Mouse (Mus musculus) kidney, adult 9 months (tissue): Measurements from ENCODE around the gene Laptm4a.
"Not testable (repeated sequence)": the region's sequence is repeated elsewhere in the genome, so short reads cannot be mapped to it uniquely, and the experiment has no call there.

ENCODE experiments used
- DNase-seq: peaks from one replicate; pipeline ENCODE4 v3.0.0; 2022

Laptm4a gene

DNA sequence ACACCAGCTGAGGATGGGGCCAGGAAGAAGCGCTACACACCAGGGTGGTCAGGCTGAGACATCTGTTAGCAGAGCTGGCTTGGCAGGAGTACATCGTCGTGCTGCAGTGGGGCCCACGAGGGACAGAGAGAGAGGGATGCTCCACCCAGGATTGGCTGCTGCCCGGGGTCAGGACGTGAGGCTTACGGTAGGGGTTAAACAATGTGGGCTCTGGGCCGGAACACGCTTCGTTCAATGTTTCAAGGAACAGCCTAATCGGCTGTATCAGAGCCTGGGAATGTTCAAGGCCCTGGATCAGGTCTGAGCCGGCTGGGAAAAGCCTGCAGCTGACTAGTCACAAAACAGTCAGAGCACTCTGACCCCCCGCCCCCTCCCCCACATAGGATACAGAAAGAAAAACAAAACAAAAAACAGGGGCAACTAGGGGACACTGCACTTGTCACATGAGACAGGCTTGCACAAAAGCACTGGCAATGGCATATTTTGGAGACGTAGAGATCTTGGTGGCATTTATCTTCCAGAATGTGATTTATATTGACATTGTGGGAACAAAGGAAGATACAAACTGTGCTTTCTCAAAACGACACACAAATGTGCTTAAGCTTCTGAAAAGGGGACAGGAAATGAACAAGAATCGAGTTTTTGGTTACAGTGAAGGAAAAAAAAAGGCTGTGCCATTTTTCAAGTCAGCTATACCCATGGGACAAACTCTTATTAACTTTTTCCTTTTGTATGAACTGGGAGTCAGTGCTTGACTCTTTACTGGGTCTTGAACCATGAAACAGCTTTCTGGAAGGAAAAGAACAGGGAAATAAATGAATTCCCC, 8.4 kb upstream of the Laptm4a start:
- peak; percentile 53 for DNase-seq

DNA sequence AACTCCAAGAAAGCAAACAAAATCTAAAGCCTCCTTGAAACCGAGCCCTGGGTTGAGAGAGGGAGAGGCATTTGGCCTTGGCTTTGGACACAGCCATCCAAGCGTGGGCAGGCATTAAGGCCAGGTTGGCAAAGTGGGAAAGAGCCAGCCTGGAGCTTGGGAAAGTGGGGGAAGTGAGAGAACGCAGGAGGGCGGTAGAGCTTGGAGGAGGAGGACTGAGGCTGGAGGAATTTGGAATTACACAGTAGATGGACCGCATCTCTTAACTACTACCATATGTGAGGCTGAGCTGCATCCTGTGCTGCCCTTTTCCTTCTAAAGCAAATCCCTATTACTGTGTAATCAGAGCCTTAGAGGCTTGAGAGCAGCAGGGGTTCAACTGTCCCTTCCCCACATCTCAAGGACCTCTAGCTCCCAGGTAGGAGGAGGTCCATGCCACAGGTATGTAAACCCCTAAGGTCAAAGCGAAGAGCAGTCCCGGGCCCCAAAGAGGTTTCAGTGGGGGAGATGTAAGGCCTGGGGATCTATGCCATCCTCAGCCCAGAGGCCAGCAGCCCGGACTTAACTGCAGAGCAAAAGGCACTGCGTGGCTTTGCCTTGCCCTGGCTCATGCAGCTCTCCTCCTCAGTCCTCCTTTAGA, 7.6 kb upstream of the Laptm4a start:
- DNase-seq, result no peak

DNA sequence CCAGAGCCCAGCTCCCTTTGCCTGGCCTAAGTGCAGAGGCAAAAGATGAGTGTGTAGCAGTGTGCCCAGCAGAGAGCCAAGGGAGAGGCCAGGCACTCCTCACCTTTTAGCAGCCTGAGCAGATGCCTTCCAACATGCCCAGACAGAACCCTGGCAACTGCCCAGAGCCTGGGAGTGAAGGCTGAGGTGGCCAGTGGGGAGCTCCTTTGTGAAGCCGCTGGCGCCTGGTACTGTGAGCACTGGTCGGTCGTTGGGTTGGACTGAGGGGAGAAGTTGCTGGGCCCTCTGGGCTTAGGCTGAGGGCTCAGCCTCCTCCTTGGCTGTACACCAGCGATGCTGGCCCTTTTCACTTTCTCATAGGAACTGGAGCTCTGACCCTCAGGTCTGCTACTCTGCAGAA, 5.1 kb upstream of the Laptm4a start:
- DNase-seq, result peak; percentile 31

DNA sequence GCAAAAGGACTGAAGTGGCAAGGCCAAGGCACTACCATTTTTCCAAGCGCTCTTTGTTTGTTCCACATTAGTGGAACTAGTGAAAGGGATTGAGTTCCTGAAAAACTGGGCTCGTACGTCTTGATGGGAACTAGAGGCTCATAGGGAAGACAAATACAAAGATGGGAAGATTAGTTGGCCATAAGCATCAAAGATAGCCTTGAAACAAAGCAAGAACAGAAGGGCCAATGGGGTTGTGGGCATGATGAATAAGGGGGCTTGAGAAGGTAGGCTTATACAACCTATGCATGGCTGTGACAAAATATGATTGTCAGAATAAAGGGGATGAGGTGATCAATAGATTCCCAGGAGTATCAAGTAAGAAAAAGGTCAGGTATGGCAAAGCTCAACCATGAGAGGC, 2.2 kb upstream of the Laptm4a start:
- DNase-seq, result no peak

DNA sequence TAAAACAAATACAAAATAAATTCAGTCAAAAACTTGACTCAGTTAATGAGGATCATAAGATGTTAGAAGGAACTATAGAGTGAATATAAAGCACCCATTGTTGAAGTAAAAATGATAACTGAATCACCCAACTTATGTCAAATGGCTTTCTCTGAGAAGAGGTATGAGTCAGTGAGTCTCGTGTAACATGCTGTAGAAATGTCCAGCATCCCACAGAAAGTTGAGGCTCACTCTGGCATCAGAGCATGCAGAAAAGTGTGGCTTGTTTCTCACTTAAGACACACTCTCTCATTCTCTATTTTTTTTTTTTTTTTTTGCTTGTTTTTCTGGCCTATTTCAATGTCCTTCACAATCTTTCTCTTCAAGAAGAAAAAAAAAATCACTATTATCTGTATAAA, 469 bp upstream of the Laptm4a start:
- no peak for DNase-seq

DNA sequence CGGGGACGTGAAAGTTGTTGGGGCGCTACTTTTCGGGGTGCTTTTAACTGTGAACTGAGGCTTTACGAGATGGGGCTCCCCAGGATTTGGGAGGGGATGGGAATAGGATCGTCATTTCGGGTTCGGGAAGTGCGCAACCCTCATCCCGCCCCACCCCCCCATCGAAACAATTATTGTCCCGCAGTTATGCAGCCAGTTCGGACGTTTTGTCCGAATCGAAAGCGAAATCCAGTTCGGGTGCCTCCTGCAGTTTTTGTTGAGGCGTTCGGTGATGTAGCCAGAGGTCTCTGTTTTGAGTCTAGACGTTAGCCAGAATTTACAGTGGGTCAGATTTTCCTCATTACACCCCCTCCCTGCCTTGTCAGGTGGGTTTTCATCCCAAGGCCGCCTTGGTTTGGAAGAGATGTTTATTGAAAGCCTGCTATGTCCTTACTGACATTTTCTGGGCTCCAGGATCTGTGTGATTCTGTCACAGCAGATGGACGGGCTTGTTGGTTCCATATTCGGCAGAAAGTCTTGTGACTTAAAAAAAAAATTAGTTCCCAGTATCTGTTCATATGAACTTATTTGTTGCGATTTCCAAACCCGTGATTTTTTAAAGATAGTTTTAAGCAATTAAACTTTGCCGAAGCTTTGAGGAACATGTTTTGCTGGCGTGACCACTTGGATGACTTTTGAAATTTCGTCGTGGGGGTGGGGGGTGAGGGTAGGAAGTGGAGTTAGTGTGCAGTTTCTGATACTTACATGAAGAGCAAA, 1.1 kb downstream of the Laptm4a start:
- no peak for DNase-seq

DNA sequence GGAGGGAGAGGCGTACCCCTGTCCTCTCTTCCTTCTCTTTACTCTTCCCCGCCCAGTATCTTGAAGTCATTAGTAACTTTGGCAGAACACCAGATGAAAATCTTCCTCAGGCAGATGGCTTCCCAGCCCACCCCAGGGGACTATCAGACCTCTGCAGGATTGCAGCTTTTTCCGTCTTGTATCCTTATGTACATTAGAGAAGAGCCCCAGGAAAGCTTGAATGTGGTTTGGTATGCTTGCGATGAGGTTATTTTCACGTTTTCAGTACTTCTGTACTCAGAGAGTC, 1.6 kb downstream of the Laptm4a start:
- DNase-seq, result peak; percentile 30

DNA sequence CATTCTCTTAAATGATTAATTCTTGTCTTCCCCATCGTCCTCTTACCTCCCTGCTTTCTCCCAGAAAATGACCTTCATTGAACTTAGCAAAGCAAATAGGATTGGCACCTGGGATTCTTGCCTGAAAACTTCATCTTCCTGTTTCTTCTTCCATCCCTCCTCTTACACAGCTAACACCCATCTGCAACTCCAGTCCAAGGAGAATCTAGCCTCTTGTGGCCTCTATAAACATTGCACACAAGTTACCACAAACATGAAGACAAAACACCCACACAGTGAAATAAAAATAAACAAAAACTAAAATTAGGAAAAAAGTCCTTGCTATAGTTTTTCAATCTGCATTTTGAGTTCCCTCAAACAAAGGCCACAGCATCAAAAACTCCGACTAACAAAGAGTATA, 2.1 kb downstream of the Laptm4a start:
- DNase-seq, result no peak

DNA sequence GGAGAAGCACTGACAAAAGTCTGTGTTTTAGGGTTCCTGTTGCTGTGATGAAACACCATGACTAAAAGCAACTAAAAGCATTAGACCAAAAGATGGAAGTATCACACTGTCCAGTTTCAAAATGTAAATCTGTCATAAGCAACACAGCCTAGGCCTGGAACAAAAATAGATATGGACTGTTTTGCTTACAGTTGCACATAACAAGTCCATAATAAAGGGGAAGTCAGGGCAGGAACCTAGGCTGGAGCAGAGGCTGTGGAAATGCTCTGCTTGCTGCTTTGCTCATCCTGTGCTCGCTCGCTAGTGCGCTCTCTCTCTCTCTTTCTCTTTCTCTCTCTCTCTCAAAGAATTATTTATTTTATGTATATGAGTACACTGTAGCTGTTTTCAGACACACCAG, 6.2 kb downstream of the Laptm4a start:
- DNase-seq, result no peak

DNA sequence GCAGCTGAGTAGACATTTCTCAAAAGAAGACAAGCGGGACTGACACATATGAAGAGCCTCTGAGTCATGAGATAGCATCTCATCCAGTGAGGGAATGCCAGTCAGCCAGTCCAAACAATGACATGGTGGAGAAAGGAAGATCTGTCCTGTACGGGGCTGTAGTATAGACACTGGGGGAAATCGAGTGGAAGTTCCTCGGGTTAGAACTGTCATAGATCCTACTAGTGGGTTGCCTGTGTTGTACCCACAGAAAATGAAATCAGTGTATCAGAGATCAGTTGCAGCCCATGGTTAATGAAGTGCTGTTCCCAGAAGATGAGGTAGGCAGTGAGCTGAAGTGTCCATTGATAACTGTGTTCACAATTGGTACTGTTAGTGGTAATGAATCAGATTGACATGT, 7.3 kb downstream of the Laptm4a start:
- no peak for DNase-seq

DNA sequence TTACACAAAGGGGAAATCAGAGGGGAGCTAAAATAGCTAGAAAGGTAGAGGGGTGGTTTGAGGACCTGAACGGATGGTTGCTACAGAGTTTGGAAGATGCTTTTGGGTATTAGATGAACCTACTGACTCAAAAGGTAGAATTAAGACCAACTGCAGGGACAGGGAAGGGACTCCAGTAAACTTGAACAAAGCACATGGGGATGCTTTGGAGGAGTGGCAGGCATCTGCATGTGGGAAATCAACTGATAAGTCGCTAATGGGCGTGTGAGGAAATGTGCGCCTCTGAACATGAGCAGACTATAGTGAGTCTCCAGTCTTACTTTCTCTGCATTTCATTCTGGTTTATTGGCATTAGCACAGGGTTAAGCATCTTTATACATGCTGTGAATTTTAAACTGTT, 9.6 kb downstream of the Laptm4a start:
- DNase-seq, result no peak

DNA sequence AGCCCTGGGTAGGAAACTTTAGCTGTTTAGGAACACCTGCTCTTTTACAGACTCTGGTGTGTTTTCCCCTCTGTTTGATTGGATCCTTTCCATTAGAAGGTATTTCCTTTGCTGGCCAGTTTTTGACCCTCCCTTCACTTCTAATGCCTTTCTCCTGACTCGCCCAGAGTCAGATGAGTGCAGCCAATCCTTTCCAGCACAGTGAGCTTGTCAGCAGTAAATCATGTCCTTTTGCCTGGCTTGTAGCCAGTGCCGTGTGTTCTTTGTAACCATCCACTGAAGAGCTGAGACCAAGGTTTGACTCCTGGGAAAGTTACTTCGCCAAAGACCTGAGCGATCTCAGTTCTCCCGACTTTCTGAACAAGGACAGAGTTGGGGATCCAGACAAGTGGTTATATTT, 13.9 kb downstream of the Laptm4a start:
- DNase-seq, result peak; percentile 91

DNA sequence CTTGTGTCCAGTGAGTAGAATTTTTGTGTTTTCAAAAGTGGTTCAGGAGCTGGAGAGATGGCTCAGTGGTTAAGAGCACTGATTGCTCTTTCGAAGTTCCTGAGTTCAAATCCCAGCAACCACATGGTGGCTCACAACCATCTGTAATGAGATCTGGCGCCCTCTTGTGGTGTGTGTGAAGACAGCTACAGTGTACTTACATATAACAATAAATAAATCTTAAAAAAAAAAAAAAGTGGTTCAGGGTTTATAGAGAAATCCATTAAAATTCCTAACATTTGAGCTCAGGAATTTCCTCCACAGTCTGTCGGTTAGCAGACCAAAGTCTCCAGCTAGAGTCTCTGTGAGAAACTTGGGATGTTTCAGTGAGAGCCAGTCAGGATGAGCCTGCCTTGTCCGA, 14.7 kb downstream of the Laptm4a start:
- DNase-seq, result not testable (repeated sequence)

DNA sequence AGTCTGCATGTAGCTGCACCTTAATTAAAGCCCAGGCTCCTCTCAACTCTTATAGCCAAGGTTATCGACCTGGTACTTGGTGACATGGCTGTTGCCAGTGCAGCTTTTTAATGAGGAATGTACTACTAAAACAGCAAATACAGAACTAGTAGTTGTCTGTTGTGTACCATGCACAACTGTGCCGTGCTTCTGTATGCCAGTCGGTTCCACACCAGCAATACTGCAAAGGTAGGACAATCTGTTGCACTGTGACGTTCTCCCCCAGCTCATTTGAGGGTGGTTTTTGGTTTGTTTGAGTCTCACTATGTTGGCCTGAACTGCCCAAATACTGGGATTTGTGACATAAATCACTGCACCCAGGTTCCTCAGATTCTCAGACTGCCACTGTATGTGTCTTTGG, 18.0 kb downstream of the Laptm4a start:
- DNase-seq, result no peak

DNA sequence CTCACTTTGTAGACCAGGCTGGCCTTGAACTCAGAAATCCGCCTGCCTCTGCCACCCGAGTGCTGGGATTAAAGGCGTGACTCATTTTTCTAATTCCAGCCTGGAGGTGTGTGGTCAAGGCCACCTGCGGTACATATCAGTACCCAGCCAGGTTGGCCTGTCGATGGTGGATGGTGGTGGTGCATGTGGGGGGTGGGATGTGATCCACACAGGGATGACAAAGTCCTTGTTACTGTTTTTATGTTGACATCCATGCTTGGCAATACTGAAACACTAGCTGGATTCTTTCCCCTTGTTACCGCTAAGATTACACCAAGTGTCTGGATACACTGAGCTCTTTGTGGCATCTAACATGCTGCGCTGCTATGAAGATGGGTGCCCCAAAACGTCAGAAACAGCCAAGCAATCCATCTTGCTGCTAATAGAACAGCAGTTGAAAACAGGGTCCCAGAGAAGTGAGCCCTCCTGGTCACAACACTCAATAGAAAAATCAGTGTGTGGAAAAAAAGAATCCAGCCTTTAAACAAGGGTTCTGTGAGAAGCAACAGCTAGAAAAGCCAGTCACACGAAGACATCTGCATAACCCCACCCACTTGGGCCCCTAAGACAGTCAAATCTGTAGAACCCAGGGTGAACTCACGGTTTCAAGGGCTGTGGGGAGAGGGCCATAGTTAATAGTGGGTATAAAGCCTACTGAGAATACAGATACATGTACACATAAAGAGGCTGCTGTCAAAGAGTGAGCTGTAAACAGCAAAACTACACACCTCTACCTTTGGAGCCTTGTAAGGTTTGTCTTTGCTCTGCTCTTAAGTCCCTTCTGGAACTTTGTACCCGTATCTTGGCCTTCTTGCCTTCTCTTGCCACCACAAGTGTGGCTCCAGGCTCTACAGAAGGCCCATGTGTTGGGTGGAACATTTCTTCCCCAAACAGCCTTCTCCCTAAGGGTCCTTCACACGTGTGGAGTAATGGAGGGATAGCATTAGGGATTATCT, 18.8 kb downstream of the Laptm4a start:
- DNase-seq, result no peak

DNA sequence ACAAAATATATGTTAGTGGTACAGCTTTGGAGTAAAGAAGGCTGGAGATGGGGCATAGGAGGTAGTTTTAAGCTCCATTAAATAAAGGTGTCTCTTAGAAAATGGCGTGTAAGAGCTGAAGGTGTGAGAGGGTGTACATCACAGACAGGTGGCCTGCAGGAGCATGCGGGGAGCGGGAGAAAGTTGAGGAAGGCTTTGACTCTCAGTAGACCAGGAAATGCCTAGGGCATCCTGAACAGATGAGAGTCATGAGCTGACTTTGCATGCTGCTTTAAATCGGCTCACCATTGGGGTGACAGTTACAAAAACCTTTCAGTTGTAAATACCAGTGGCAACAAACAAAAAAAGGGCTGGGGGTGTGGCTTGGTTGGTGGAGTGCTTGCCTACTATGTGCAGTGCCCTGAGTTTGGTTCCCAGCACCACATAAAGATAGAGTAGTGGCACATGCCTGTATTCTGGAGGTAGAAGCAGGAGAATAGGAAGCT, 19.7 kb downstream of the Laptm4a start:
- DNase-seq, result no peak

DNA sequence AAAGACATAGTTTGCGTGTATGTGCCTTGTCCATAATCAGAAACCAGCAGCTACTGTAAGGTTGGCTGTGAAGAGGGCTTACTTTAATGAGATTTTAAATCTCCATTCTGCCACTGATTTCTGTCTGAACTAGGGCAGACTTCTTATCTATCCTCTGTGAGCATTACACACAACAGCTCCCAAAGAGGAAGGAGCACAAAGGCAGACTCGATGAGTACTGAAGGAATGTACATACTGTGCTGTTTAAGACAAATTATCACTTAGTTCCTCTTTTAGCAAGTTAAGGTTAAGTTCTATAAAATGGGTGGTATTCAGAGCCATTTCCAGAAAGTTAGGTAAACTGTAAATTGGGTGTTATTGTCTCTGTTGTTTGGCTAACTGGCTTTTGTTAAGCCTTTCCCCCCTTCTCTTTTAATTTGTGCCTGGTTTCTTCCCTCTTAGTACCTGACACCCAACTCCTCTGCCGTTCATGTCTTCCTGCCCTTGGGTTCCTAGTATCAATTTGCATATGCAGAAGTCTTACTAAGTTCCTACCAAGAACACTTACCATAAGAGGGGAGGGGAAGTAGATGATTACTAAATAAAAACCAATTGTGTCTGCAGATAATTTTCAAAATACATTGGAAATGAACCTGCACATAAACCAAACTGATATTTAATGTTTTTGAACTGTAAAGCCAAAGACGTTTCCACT, 20.4 kb downstream of the Laptm4a start:
- DNase-seq, result no peak

DNA sequence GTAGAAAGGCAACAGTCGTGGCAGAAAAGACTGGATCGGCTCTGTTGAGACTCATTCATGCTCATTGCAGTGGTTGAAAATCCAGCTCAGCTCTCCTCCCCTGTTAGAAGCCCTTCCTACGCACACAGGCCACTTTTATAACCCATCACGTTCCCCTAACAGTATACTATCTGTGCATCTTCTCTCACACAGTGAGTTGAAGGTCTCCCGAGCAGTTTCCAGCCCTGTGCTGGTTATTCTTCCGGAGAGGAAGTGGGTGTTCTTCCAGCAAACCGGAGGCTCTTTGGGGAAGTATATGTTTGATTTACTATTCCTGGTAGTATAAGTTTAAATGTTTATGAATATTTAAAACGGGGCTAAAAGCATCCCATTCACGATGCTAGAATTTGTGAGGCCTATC, 25.7 kb downstream of the Laptm4a start:
- no peak for DNase-seq

DNA sequence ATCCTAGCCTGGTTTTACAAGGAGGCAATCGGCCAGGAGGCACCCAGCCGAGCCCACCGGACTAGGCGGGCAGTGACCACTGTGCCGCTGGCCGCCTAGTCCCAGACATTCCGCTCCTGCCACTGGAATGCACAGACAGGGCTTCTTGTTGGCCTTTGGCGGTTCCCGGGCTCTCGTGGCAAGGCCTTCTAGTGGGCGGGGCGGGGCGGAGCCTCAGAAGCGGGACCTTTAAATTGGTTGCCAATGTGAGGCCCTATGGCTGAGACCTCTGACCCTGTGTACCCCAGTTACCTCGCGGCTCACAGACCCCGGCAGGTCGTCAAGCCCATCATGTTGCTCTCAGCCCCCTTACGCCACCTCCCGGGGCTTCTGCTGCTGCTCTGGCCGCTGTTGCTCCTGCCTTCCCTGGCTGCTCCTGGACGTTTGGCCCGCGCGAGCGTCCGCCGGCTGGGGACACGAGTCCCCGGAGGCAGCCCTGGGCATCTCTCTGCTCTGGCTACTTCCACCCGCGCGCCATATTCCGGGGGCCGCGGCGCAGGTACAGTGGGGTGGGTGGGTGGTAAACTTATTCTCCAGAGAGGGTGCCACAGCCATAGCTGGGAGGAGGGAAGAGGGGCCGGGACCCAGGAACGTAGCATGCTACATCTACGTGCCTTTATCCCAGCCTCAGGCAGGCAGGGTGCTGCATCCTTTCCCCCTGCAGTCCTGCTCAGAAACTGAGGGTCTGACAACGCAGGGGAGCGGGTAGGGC, 26.4 kb downstream of the Laptm4a start, which contains the start of gene Matn3:
Gene Matn3 (plus strand): TSS at position 216 of the 751 bp plus-strand sequence.
- DNase-seq, result peak; percentile 83

DNA sequence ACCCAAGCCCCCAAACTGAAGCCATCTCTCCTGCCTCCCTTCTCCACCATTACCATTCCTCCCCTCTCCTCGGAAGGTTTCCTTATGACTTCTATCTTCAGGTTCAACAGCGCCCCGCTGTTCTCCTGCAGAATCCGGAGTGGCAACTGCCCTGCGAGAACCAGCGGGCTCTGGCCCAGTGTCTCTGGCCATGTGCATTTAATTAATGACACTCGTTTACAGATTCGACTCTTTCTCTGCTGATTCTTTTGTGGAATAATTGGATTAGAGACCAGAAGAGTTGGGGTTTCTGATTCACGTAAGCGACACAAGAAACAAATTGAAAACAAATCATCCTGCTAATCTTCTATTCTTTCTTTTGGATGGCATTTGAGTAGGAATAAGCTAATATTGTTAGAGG, 31.7 kb downstream of the Laptm4a start:
- no peak for DNase-seq

DNA sequence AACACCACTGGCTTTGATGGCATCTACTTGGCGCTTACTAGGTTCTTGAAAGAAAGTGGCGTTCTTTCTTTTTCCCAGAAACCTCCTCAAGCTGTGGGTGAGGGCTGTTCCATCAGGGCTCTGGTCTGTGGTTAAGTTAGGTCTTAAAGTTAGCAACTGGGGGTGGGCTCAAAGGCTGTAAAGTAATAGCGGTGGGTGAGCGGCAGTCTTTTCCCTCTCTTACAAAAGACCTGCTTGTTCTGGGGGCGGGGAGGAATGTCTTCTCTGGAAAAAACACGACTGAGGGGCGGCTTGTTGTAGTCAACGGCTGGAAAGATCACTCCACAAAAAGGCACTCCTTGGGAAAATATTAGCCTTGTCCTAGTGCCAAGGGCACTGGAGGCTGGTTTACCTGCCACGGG, 32.7 kb downstream of the Laptm4a start:
- no peak for DNase-seq
